Mouse (Mus musculus): Measurements from ENCODE around the gene Edc3.
"Not testable (repeated sequence)": the region's sequence is repeated elsewhere in the genome, so short reads cannot be mapped to it uniquely, and the experiment has no call there.

The Edc3 gene

DNA sequence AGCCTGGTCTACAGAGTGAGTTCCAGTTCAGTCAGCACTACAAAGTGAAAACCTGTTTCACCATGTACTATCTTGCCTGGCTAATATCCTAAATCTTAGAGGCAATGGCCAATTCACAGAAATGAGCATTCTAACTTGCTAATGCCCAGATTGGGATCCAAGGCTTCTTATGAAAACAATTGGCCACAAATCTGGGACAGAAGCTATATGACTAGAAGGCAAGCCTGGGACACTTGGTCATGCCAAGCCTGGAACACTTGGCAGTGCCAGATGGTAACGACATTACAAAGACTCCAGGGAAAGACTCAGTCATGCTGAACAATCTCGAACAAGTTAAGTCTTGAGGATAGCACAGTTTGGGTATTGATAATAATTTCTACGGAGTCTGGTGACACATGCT lies 1.8 kb upstream of the Edc3 start:
- no peak for DNase-seq (ENCODE audit: low spot score)

DNA sequence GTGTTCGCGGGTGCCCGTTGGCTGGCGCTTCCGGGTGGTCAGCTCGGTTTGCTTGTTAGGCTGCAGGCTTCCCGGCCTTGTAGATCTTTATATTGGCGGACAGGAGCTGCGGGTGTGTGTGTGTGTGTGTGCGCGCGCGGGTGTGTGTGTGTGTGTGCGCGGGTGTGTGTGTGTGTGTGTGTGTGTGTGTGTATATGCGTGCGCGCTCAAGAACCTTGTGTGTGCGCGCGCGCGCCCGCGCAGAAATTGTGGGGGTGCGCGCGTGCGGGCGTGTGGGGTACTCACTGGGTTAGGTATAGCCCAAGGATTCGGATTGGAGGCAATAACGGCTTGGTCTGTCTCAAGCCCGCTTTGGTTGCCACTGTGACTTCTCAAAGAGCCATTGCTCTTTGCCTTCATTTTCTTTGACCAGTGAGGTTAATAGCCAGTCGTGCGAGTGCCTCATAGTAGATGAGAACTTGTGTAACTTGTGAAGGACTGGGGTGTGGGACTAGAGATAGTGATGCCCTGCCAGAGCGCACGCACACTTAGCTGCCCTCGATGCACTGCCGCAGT lies 457 bp downstream of the Edc3 start:
- DNase-seq (ENCODE audit: low spot score), result peak; percentile 24

DNA sequence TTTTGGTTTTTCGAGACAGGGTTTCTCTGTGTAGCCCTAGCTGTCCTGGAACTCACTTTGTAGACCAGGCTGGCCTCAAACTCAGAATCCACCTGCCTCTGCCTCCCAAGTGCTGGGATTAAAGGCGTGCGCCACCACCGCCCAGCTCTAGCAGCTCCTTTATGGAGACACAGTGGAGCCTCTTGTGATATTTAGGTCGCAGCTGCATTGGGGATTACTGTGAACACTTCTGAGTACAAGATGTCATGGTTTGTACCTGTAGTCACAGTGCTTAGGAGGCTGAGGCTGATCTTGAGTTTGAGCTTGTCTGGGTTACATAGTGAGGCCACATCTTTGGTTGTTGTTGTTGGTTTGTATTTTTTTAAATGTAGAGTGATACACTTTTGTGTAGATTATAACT lies 1.9 kb downstream of the Edc3 start:
- DNase-seq (ENCODE audit: low spot score), result not testable (repeated sequence)

DNA sequence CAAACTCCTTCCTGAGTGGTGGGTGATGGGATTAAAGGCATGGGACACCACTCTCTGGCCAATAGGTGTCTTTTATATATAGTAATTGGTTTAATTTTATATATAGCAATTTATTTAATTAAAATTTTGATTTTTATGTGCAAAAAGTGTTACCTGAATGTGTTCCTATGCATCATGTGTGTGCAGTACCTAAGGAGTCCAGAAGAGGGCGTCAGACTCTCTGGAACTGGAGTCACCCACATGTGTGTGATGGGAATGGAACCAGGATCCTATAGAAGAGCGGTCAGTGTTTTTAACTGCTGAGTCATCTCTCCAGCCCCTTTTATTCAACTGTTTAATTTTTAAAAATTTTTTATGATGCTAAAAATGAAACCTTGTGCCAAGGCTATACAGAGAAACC lies 3.9 kb downstream of the Edc3 start:
- DNase-seq (ENCODE audit: low spot score), result no peak

DNA sequence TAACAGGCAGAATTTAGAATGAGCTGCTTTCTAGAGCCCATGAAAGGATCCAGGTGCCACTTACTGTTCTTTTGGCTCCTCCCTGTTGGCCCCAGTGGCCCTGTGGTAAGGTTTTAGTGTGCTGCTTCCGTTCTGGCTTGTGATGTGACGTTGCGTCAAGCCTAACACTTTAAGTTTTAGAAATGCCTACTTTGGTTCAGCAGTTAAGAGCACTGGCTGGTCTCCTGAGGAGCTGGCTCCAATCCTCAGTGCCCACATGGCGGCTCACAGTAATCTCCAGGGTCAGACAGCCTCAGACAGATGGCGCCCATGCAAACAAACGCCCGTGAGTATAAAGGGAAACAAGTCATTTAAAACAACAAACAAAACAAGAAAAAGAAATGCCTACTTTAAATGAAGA lies 10.1 kb downstream of the Edc3 start:
- no peak for DNase-seq (ENCODE audit: low spot score)

DNA sequence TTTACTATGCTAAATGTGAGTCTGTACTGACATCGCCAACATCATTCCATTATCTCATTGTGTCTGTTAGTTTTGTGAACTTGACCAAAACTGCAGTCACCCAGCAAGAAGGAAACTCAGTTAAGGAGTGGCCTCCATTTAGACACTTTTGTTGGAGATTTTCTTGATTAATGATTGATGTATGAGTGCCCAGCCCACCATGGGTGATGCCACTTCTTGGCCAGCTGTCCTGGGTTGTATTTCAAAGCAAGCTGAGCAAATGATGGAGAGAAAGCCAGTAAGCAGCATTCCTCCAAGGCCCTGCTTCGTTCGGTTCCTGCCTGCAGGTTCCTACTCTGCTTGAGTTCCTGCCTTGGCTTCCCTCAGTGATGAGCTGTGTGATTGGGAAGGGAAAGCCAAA lies 12.4 kb downstream of the Edc3 start:
- no peak for DNase-seq (ENCODE audit: low spot score)

DNA sequence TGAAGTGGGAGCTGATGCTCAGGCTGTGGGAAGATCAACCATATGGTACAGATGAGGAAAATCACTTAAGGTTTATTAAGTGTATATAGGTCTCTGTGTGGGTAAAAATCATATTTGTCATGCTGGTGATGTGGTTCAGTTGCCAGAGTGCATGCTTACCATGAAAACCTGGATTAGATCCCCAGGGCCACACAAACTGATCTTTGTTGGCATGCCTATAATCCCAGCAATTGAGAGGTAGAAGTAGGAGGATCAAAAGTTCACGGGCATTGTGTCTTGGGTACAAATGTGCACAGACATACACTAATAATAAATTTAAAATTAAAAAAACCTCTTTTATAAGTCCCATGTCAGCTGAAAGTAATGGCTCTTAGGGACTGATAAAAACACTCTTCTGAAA lies 14.0 kb downstream of the Edc3 start:
- DNase-seq (ENCODE audit: low spot score), result no peak

DNA sequence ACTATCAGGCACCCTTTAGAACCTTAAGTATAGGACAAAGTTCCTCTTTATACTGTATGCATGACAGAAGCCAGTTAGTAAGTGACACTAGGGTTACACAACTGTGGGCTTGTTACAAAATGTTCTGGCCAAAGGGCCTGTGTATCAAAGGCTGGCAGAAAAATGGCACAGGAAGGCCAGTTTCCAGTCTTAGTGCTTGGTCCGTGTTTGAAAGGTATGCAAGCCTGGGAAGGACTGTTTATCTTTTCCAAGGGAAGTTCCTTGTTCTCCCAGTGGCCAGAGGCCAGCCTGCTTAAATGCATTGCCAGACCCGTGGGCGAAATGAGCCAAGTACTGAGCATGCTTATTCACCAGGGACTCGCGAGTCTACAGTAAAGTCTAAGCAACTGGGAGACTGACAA lies 15.0 kb downstream of the Edc3 start:
- DNase-seq (ENCODE audit: low spot score), result no peak

DNA sequence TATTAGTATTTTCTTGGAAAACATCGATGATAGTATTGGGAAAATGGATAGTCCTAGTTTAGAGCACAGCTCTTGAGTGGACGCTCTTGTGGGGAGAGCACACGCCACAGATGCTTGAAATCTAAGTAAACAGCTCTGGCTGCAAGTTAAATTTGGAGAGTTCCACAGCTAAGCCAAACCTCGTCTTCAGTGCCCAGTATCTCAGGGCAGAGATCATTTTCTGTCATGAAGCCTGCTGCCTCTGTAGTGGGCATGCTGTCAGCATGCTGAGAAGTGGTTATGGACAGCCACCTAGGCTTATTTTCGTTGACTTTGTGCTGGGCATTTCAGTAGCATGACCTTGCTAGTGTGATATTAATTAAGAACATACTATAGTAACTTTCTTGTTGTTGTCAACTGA lies 15.5 kb downstream of the Edc3 start:
- no peak for DNase-seq (ENCODE audit: low spot score)

DNA sequence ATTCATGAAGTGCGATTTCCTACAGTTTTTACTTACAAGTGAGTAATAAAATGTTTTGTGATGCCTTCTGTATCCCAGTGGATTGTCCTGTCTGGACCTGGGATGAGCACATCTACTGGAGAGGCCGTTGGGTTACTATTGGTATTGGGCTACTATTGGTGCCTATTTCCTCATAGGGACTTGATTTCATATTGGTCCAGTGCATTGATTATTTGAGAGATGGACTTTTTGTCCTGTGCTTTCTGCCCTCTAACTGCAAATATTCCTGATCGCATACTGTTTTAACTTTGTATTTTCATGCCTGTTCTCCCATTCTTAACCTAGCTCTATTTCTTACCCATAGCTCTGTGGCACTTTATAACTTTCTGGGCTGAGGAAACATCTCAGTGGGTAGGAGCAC lies 16.4 kb downstream of the Edc3 start:
- no peak for DNase-seq (ENCODE audit: low spot score)

DNA sequence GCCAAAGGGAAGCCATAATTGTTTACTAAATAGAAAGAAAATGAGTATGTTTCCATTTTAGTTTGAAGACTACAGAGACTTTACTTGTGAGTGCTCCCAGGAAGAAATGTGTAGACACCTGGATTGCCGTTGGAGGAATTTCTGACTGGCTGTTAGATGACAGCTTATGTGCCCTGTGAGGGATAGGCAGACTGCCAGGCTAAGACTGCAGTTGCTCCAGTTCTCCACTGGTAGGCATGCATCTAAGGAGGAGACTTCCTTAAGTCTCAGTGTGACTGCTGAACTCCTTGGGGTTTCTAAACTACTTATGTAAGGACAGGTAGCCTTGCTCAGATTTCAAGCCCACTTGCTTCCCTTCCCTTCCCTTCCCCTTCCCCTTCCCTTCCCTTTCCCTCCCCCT lies 20.0 kb downstream of the Edc3 start:
- no peak for DNase-seq (ENCODE audit: low spot score)

DNA sequence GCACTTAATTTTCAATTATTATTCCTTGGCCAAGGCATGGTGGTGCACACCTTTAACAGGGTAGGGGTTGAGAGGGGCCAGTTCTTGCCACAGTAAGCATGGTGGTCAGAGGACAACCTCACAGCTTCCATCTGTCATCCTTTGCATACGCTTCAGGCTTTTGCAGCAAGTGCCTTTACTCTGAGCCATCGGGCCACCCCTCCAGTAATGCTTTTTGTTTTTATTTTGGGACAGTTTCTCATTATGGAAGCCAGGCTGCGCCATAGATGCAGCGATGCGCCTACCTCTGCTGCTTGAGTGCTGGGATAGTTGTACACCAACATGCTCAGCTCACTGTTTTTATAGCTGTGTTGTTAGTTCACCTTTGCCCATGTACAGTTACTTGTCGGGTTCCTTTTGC lies 25.3 kb downstream of the Edc3 start:
- no peak for DNase-seq (ENCODE audit: low spot score)

DNA sequence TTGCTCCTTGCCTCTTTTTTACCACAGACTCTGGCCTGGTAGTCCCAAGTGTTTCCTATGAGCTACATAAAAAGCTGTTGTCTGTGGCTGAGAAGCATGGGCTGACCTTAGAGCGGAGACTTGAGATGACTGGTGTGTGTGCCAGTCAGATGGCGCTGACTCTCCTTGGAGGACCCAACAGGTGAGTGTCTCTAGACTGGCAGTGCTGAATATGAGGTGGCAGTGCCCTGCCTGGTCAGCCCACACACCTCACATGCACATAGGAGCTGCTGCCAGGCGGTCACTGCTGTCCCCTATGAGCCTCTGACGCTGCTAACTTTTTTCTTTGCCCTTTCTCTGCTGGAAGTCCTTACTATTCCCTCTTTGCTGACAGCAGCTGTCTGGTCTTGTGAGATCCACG lies 31.5 kb downstream of the Edc3 start:
- DNase-seq (ENCODE audit: low spot score), result no peak

DNA sequence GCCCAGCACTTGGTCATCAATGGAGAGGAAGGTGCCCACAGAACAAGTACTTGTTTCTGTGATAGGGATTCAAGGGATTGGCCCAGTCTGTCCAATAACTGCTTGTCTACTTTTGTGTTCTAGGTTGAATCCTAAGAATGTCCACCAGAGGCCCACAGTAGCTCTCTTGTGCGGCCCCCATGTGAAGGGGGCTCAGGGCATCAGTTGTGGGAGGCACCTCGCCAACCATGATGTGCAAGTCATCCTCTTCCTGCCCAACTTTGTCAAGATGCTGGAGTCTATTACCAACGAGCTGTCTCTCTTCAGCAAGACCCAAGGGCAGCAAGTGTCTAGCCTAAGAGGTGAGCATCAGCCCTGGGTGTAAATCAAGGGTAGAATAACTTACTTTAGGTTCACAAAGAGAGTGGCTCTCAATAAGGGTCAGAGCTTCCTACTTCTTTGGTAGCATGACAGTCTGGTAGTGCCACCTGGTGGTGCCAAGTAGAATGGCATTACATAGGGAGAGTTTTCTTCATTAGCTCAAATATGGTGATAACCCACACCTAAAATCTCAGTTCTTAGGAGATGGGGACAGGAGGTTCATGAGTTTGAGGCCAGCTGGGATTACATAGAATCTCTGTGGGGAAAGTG lies 36.2 kb downstream of the Edc3 start:
- peak; percentile 63 for DNase-seq (ENCODE audit: low spot score)

DNA sequence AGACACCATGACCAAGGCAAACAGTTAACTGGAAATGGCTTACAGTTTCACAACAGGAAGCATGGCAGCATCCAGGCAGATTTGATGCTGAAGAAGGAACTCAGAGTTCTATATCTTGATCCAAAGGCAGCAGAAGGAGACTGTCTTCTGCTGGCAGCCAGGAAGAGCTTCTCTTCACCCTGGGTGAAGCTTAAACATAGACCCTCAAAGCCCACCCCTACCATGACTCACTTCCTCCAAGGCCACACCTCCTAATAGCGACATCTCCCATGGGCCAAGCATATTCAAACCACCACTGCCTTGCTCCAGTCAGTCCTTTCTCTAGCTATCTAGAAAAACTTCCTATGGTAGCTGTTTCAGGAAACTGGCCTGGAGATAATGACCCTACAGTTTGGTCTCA lies 38.7 kb downstream of the Edc3 start:
- no peak for DNase-seq (ENCODE audit: low spot score)

DNA sequence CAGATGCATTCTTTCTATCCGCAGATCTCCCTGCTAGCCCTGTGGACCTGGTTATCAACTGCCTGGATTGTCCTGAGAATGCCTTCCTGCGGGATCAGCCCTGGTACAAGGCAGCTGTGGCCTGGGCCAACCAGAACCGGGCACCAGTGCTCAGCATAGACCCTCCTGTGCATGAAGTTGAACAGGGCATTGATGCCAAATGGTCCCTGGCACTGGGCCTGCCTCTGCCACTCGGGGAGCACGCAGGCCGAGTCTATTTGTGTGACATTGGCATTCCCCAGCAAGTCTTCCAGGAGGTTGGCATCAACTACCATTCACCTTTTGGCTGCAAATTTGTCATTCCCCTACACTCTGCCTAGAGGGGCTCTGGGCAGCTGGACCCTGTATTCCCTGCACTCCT lies 39.8 kb downstream of the Edc3 start:
- no peak for DNase-seq (ENCODE audit: low spot score)

DNA sequence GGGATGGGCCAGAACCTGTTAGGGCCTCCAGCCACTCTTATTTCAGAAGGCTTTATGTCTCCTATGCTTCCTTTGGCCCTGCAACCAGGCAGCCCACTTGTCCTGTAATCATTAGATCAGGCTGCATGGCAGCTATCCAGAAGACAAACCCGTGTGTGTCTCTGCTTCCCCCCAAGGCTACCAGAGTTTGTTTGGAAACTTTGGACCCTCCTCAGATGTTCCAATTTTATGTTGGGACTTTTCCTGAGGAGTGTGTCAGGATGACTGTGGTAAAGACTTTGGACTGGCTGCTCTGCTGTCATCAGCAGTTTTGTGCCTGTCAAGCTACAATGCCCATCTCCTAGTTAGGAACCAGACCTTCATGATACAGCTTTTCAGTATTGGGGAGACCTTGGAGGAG lies 40.5 kb downstream of the Edc3 start:
- no peak for DNase-seq (ENCODE audit: low spot score)

DNA sequence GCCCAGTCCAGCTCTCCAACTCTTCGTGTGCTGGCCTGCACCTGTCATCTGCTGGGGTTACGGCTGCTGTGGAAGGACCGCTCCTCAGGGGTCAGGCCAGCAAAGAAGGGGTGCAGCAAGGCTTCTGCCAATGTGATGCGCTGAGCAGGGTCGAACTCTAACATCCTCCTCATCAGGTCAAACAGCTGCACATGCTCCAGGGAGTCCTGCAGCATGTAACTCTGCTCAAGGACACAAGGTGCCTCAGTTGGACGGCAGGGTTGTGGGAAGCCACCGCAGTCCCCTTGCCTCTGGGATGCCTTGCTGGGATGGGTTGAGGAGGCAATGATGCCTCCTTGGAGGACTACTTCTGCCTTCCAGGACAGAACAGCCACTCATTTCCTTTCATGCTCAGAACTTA lies 42.6 kb downstream of the Edc3 start:
- DNase-seq (ENCODE audit: low spot score), result no peak

DNA sequence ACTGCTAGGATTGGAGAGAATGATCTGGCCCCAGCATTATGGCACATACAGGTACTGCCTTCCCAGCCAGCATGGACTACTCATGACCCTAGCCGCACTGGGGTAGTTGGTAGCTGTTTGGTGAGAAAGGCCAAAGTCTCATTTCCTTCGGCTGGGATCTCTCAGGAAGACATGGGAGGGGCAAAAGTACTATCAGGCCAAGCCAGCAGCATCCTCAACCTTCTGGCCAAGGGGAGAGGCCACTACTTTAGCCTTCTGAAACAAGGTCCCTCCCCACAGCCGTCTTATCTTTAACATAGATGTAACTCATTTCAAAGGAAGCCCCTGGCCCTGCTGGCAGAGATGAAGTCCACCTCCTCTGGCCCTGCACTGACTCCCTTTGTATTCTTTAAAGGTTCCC lies 49.2 kb downstream of the Edc3 start:
- DNase-seq (ENCODE audit: low spot score), result no peak

DNA sequence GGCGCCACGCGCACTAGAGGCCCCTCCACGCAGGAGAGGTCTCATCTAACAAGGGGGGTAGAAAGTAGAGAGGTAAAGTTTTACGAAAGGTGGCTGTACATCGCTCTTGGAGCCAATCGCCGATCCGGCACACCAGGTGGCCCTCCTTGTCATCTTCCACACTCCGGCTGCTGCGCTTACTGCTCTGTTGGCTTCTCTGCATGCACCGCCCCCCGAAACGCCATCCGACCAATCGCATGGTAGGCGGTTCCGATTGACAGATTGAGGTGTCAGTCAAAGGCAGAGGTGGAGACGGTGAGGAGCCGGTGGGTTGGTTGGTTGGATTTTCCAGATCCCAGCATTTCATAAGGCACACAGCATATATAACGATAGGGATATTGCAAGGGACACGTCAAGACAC lies 50.2 kb downstream of the Edc3 start:
- no peak for DNase-seq (ENCODE audit: low spot score)

DNA sequence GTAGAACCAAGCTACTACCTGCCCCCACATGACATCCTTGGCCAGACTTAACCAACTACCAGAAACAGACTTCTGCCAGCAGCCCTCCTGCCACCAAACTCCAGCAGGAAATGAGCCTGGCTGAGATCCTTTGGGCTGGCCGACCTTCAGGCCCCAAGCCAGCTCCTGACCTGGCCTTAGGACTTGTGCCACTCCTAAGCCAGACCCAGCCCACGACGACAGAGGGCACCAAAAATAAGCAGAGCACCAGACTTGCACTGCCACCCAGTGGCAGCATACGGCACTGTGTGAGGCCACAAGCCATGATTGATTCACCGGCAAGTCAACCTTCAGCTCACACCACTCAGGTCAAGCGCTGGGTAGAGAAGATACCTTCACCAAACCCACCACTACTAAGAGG lies 50.9 kb downstream of the Edc3 start:
- DNase-seq (ENCODE audit: low spot score), result peak; percentile 87

DNA sequence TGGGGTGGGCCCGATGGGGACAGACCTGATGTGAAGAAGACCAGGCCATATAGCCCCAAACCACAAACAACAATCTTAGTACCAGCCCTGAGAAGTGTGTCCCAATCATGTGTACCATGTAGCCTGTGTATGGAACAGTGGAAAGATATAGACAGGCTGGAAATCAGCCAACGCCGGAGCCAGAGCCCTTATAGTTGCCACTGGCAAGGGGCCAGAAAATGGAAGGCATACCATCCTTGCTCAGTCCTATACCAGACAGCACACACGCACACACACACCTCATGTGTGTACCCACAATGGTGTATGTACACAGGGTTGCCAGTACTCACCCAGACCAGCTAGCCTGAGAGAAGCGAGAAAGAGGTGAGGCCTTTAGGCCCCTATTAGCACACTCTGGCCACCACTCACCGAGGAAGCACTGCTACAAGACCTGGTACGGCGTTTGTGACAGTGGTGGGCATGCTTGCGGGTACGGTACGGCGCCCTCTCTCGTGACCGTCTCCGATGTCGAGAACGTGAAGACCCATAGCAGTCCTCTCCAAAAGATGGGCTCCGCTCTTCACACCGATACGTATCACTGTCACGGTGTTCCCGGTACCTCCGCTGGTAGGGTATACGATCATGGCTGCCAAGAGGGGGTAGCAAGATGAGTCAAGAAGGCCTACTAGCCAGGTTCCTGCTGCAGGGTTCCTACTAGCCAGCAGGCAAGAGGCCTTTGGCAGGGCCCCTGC lies 52.2 kb downstream of the Edc3 start:
- DNase-seq (ENCODE audit: low spot score), result peak; percentile 30

DNA sequence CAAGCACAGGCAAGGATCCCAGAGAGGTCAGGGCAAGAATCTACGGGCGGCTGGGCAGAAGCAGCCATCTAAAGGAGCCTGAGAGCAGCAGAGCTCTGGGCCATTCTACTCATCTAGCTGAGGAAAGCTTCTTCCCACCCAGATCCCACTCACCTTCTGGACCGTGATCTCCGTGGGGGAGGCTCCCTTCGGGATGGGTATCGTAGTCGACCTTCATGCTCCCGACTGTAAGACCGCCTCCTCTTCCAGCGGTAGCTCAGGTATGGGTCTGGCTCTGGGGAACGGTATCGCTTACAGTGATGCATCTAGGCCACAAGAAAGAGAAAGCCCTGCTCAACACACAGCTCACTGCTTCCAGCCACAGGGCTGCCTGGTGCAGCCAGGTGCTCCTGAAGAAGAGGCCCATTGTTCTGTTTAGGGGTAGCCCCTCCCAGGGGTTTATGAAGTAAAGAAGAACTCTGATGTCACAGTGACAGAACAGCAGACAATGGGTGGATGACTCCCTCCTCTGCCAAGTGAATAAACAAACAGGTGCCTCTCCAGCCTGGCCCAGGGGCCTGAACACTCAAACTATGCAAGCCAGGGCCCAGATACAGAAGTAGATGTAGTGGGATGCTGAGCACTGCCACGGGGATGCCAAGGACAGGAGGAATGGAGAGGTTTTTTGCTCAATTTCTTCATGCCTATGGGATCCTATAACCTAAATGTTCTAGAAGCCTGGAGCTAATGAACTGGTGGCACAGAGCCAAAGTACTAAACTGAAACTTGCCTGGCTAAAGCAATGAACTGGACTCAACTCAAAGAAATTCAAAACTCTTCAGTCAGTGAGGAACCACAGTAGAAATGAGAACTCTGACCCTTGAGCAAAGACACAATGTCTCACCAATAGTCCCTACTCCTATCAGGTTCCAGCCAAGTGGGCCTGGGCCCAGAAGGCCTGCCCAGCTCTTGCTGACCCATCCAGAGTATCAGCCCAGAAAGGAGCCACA lies 53.5 kb downstream of the Edc3 start:
- DNase-seq (ENCODE audit: low spot score), result no peak

Data from MN1 (cell line).